Mouse (Mus musculus): ENCODE measurements at regions not wholly inside any gene's neighbourhood (a gene's known extent, or its start where the extent isn't known, plus 50 kb on each side); places are given as distances from the start of the nearest gene placed in this dataset.
"Not testable (repeated sequence)": the region's sequence is repeated elsewhere in the genome, so short reads cannot be mapped to it uniquely, and the experiment has no call there.

GRCm38 (mm10) chr7:73688451-73688850 is 51.7 kb upstream of the Fam174b start:
- H3K27me3 ChIP-seq, result no peaks in the 10 kb centered on the region
- H3K36me3 ChIP-seq, result no peaks in the 10 kb centered on the region
- H3K4me1 ChIP-seq, result no peaks in the 10 kb centered on the region
- no peak overlapping the region for H3K27ac ChIP-seq (replicated peaks)
- no peak overlapping the region for H3K4me3 ChIP-seq (replicated peaks)
- 78% methylated on average over 7 of the region's 7 CpGs for WGBS
- H3K9me3 ChIP-seq (replicated peaks), result no peaks in the 10 kb centered on the region
- ATAC-seq (ENCODE audit: insufficient number of reproducible peaks, low FRiP score, low TSS enrichment, low read depth), result no peak
- H3K4me2 ChIP-seq (replicated peaks), result no peak overlapping the region
- no peak overlapping the region for H3K9ac ChIP-seq

GRCm38 (mm10) chr7:73686245-73686644 is 53.9 kb upstream of the Fam174b start:
- not testable (repeated sequence) for H3K27ac ChIP-seq (replicated peaks); H3K4me2 ChIP-seq (replicated peaks); ATAC-seq (ENCODE audit: insufficient number of reproducible peaks, low FRiP score, low TSS enrichment, low read depth); H3K4me1 ChIP-seq; H3K4me3 ChIP-seq (replicated peaks); H3K27me3 ChIP-seq; H3K9me3 ChIP-seq (replicated peaks); H3K36me3 ChIP-seq; H3K9ac ChIP-seq
- 89% methylated on average over 16 of the region's 17 CpGs for WGBS

GRCm38 (mm10) chr7:73682756-73683155 is 57.3 kb upstream of the Fam174b start:
- H3K4me3 ChIP-seq (replicated peaks), result no peak overlapping the region
- no peak overlapping the region for H3K9ac ChIP-seq
- no peaks in the 10 kb centered on the region for H3K9me3 ChIP-seq (replicated peaks)
- no peak overlapping the region for H3K4me2 ChIP-seq (replicated peaks)
- no peaks in the 10 kb centered on the region for H3K27me3 ChIP-seq
- H3K27ac ChIP-seq (replicated peaks), result no peak overlapping the region
- WGBS, result 51% methylated on average over 5 of the region's 5 CpGs
- H3K4me1 ChIP-seq, result no peaks in the 10 kb centered on the region; the same call in 1 of the 2 replicates
- H3K36me3 ChIP-seq, result no peaks in the 10 kb centered on the region
- ATAC-seq (ENCODE audit: insufficient number of reproducible peaks, low FRiP score, low TSS enrichment, low read depth), result no peak

- Histone ChIP-seq H3K36me3 (no peaks in the 10 kb centered on the region), H3K9ac (no peak overlapping the region), H3K4me1 (no peaks in the 10 kb centered on the region), H3K27ac (replicated peaks) (no peak overlapping the region), H3K9me3 (replicated peaks) (no peaks in the 10 kb centered on the region), H3K4me2 (replicated peaks) (no peak overlapping the region), H3K27me3 (no peaks in the 10 kb centered on the region), H3K4me3 (replicated peaks) (no peak overlapping the region)
- WGBS, result 18% methylated on average over 4 of the region's 4 CpGs
- no peak for ATAC-seq (ENCODE audit: insufficient number of reproducible peaks, low FRiP score, low TSS enrichment, low read depth)
These were observed 69.5 kb upstream of the Fam174b start for GRCm38 (mm10) chr7:73670598-73670997.

GRCm38 (mm10) chr7:73668791-73669190 is 71.3 kb upstream of the Fam174b start:
- Histone ChIP-seq H3K36me3 (no peaks in the 10 kb centered on the region), H3K9ac (no peak overlapping the region), H3K4me3 (replicated peaks) (no peak overlapping the region), H3K27me3 (no peaks in the 10 kb centered on the region), H3K9me3 (replicated peaks) (no peaks in the 10 kb centered on the region), H3K27ac (replicated peaks) (no peak overlapping the region), H3K4me2 (replicated peaks) (no peak overlapping the region), H3K4me1 (no peaks in the 10 kb centered on the region)
- no peak for ATAC-seq (ENCODE audit: insufficient number of reproducible peaks, low FRiP score, low TSS enrichment, low read depth)
- 49% methylated on average over 2 of the region's 2 CpGs for WGBS

- Histone ChIP-seq H3K27ac (replicated peaks) (no peak overlapping the region), H3K36me3 (no peaks in the 10 kb centered on the region), H3K9ac (no peak overlapping the region), H3K4me1 (no peaks in the 10 kb centered on the region), H3K9me3 (replicated peaks) (no peaks in the 10 kb centered on the region), H3K4me2 (replicated peaks) (no peak overlapping the region), H3K4me3 (replicated peaks) (no peak overlapping the region), H3K27me3 (no peaks in the 10 kb centered on the region)
- 65% methylated on average over 14 of the region's 14 CpGs for WGBS
- peak; percentile 55; the same call in 1 of the 2 replicates for ATAC-seq (ENCODE audit: insufficient number of reproducible peaks, low FRiP score, low TSS enrichment, low read depth)
These were observed 73.0 kb upstream of the Fam174b start for GRCm38 (mm10) chr7:73666921-73667675.

- Histone ChIP-seq H3K36me3 (no peaks in the 10 kb centered on the region), H3K27ac (replicated peaks) (no peak overlapping the region), H3K4me1 (no peaks in the 10 kb centered on the region), H3K9ac (no peak overlapping the region), H3K9me3 (replicated peaks) (no peaks in the 10 kb centered on the region), H3K4me3 (replicated peaks) (no peak overlapping the region), H3K4me2 (replicated peaks) (no peak overlapping the region), H3K27me3 (no peaks in the 10 kb centered on the region)
- WGBS, result 54% methylated on average over 6 of the region's 6 CpGs
- 0 out of 2 replicates have a peak, but pooled peaks have one; percentile 13 for ATAC-seq (ENCODE audit: insufficient number of reproducible peaks, low FRiP score, low TSS enrichment, low read depth)
These were observed 75.1 kb upstream of the Fam174b start for GRCm38 (mm10) chr7:73664962-73665361.

- ATAC-seq (ENCODE audit: insufficient number of reproducible peaks, low FRiP score, low TSS enrichment, low read depth), result no peak
- WGBS, result 84% methylated on average over 9 of the region's 9 CpGs
- Histone ChIP-seq H3K36me3 (no peaks in the 10 kb centered on the region), H3K27me3 (no peaks in the 10 kb centered on the region), H3K4me3 (replicated peaks) (no peak overlapping the region), H3K9ac (no peak overlapping the region), H3K4me2 (replicated peaks) (no peak overlapping the region), H3K9me3 (replicated peaks) (no peaks in the 10 kb centered on the region), H3K27ac (replicated peaks) (no peak overlapping the region), H3K4me1 (no peaks in the 10 kb centered on the region)
These were observed 77.6 kb upstream of the Fam174b start for GRCm38 (mm10) chr7:73662536-73662935.

GRCm38 (mm10) chr7:73661901-73662300 is 78.2 kb upstream of the Fam174b start:
- Histone ChIP-seq H3K4me2 (replicated peaks) (no peak overlapping the region), H3K4me1 (0 out of 2 replicates have a peak, but pooled peaks cover 4% of the 10 kb centered on the region), H3K4me3 (replicated peaks) (no peak overlapping the region), H3K36me3 (no peaks in the 10 kb centered on the region), H3K27me3 (no peaks in the 10 kb centered on the region), H3K9me3 (replicated peaks) (no peaks in the 10 kb centered on the region), H3K27ac (replicated peaks) (no peak overlapping the region), H3K9ac (no peak overlapping the region)
- ATAC-seq (ENCODE audit: insufficient number of reproducible peaks, low FRiP score, low TSS enrichment, low read depth), result no peak
- WGBS, result 81% methylated on average over 3 of the region's 3 CpGs

GRCm38 (mm10) chr7:73659551-73659950 is 80.6 kb upstream of the Fam174b start:
- H3K27me3 ChIP-seq, result no peaks in the 10 kb centered on the region
- no peaks in the 10 kb centered on the region for H3K9me3 ChIP-seq (replicated peaks)
- ATAC-seq (ENCODE audit: insufficient number of reproducible peaks, low FRiP score, low TSS enrichment, low read depth), result no peak
- WGBS, result 74% methylated on average over 5 of the region's 5 CpGs
- no peaks in the 10 kb centered on the region for H3K36me3 ChIP-seq
- H3K27ac ChIP-seq (replicated peaks), result no peak overlapping the region
- 0 out of 2 replicates have a peak, but pooled peaks cover 8% of the 10 kb centered on the region for H3K4me1 ChIP-seq
- no peak overlapping the region for H3K4me2 ChIP-seq (replicated peaks)
- H3K4me3 ChIP-seq (replicated peaks), result no peak overlapping the region
- H3K9ac ChIP-seq, result no peak overlapping the region

- Histone ChIP-seq H3K9ac (no peak overlapping the region), H3K27ac (replicated peaks) (no peak overlapping the region), H3K9me3 (replicated peaks) (no peaks in the 10 kb centered on the region), H3K4me1 (0 out of 2 replicates have a peak, but pooled peaks cover 8% of the 10 kb centered on the region), H3K4me3 (replicated peaks) (no peak overlapping the region), H3K27me3 (no peaks in the 10 kb centered on the region), H3K36me3 (no peaks in the 10 kb centered on the region), H3K4me2 (replicated peaks) (no peak overlapping the region)
- 40% methylated on average over 7 of the region's 7 CpGs for WGBS
- ATAC-seq (ENCODE audit: insufficient number of reproducible peaks, low FRiP score, low TSS enrichment, low read depth), result peak; percentile 40; the same call in 1 of the 2 replicates
These were observed 82.8 kb upstream of the Fam174b start for GRCm38 (mm10) chr7:73657283-73657682.

GRCm38 (mm10) chr7:73656424-73656795 is 83.7 kb upstream of the Fam174b start:
- not testable (repeated sequence) for H3K9me3 ChIP-seq (replicated peaks); H3K36me3 ChIP-seq; H3K27ac ChIP-seq (replicated peaks); H3K4me3 ChIP-seq (replicated peaks); H3K9ac ChIP-seq; H3K4me1 ChIP-seq; H3K4me2 ChIP-seq (replicated peaks); H3K27me3 ChIP-seq; ATAC-seq (ENCODE audit: insufficient number of reproducible peaks, low FRiP score, low TSS enrichment, low read depth)
- 96% methylated on average over 16 of the region's 16 CpGs for WGBS

All from embryonic facial prominence, embryonic 15.5 days (tissue).